Mouse (Mus musculus): Measurements from ENCODE around the gene Wwtr1.

- TF ChIP-seq POLR2A (IDR thresholded peaks at IDR 0.05; ENCODE audit: insufficient read depth, low read depth, low read length) = no peak
- TF ChIP-seq CTCF (IDR thresholded peaks at IDR 0.05; ENCODE audit: insufficient read depth, low read depth, low read length) = no peak
Observed at GRCm38 (mm10) chr3:57580426-57581195, 4.9 kb upstream of the Wwtr1 start.
